Mouse (Mus musculus) ES-Bruce4 (cell line): ENCODE data around the gene Fgf11.

Experiments used
- CTCF ChIP-seq: IDR thresholded peaks from one replicate; pipeline ENCODE4 v1.8.1; 2011; ENCODE audit warnings: low read depth, low read length
- EP300 ChIP-seq: IDR thresholded peaks from 2 replicates; pipeline ENCODE4 v1.6.1; 2011; ENCODE audit warnings: low read depth, low read length; ENCODE audit not compliant: insufficient read depth
- POLR2A ChIP-seq: IDR thresholded peaks from one replicate; pipeline ENCODE4 v1.8.1; 2011; ENCODE audit warnings: low read length; ENCODE audit not compliant: insufficient read depth

DNA sequence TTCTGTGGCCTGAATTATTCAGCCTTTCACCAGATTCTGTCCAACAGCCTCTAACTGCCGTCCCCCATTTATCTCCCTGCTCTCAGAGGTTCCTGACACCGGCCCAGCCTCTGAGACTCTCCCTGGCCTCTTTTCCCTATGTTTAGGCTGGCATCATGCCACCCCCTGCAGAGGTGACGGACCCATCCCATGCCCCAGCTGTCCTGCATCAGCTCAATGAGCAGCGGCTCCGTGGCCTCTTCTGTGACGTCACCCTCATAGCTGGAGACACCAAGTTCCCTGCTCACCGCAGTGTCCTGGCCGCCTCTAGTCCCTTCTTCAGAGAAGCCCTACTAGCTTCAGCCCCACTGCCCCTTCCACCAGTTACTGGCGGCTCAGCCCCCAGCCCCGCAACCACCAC lies 25.9 kb downstream of the Fgf11 start:
- TF ChIP-seq CTCF = no peak
- TF ChIP-seq POLR2A = no peak
- no peak for TF ChIP-seq EP300
